Mouse (Mus musculus) lung, embryonic 14.5 days (tissue): ENCODE measurements around the gene Usp3. TPM values are rescaled to one million over a fixed set of nuclear protein-coding genes. Genes with fewer than 3 reads are reported as not detected.
A peak's percentile ranks its signal among the peaks of the same experiment; 100 is the strongest.

Experiments
- ATAC-seq: fragments of 200-750 bp; cut with Nextera tagmentation; 2 replicates; pipeline ENCODE4 v1.8.0; 2017; ENCODE audit warnings: mild to moderate bottlenecking, moderate TSS enrichment, moderate library complexity; ENCODE audit not compliant: insufficient read depth
- DNase-seq: peaks from one replicate; pipeline ENCODE4 v3.0.0-alpha.2; 2015
- H3K27ac ChIP-seq: fragments of 300-500 bp; sonication (generic); 2 replicates; pipeline ENCODE4 v1.5.1; 2014; ENCODE audit warnings: low read depth, mild to moderate bottlenecking, moderate library complexity
- H3K27me3 ChIP-seq: fragments of 300-500 bp; sonication (generic); 2 replicates; pipeline ENCODE4 v1.6.1; 2014; ENCODE audit warnings: low read length, control low read depth; ENCODE audit not compliant: insufficient read depth
- H3K36me3 ChIP-seq: fragments of 300-500 bp; sonication (generic); 2 replicates; pipeline ENCODE4 v1.6.1; 2014; ENCODE audit warnings: control low read depth; ENCODE audit not compliant: insufficient read depth
- H3K4me1 ChIP-seq: fragments of 300-500 bp; sonication (generic); 2 replicates; pipeline ENCODE4 v1.6.1; 2014; ENCODE audit warnings: antibody characterized with exemption, control low read depth; ENCODE audit not compliant: insufficient read depth
- H3K4me2 ChIP-seq: fragments of 300-500 bp; sonication (generic); 2 replicates; pipeline ENCODE4 v1.6.1; 2014; ENCODE audit warnings: mild to moderate bottlenecking
- H3K4me3 ChIP-seq: fragments of 300-500 bp; sonication (generic); 2 replicates; pipeline ENCODE4 v1.5.1; 2014; ENCODE audit warnings: low read depth, low read length
- H3K9ac ChIP-seq: fragments of 300-500 bp; sonication (generic); 2 replicates; pipeline ENCODE4 v1.6.1; 2014
- H3K9me3 ChIP-seq: fragments of 300-500 bp; sonication (generic); 2 replicates; pipeline ENCODE4 v1.6.1; 2016; ENCODE audit warnings: low read depth, low read length, control low read depth
- CTCF ChIP-seq: IDR thresholded peaks from 2 replicates; pipeline ENCODE4 v1.5.1; 2016; ENCODE audit warnings: antibody characterized with exemption, low read depth
- WGBS: fragments of 180-500 bp; shearing (Covaris S2); extraction: QIAGEN DNeasy Blood & Tissue Kit; methylation state at CpG from one replicate; pipeline ENCODE4 v1.1.7; 2014; 5-methylcytosine and 5-hydroxymethylcytosine counted together
- polyA plus RNA-seq: library from polyadenylated mRNA; unstranded; fragments of >200 nt; fragmentation: Nextera tagmentation; extraction: Ambion mirVana; gene quantifications from 2 replicates; pipeline ENCODE4 v1.2.1, GENCODE M21; 2014

The Usp3 gene
- polyA plus RNA-seq, 1 experiment from 2014 or later = 73.9 TPM

DNA sequence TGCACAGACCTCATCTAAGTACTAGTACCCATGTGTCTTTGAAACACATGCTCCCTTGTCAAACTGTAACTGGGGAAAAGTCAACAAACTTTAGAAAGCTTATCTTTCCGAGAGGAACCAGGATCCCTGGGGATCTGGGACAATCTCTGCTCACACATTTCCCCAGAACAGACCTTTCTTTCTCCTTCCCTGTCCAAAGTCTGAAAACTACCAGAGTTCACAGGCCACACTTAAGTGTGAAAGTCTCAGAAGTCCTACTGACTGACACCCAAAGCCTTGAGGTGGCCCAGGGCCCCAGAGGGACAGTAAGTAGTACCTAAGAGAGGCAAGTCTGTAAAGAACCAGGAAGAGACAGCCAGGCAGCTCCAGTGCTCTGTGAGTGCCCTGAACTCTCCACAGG lies 31.9 kb upstream of the Usp3 start:
- Histone ChIP-seq H3K27ac (peak overlapping the region; percentile 72; the same call in 1 of the 2 replicates), H3K9ac (no peak overlapping the region), H3K4me2 (no peak overlapping the region), H3K9me3 (no peaks in the 10 kb centered on the region), H3K36me3 (no peaks in the 10 kb centered on the region), H3K4me3 (no peak overlapping the region), H3K27me3 (no peaks in the 10 kb centered on the region), H3K4me1 (peaks cover 9% of the 10 kb centered on the region)
- DNase-seq = no peak
- 28% methylated on average over 1 of the region's 1 CpGs for WGBS
- ATAC-seq = no peak
- no peak for TF ChIP-seq CTCF

- no peak overlapping the region for H3K27ac ChIP-seq
- no peak overlapping the region for H3K4me2 ChIP-seq
- H3K36me3 ChIP-seq = no peaks in the 10 kb centered on the region
- peaks cover 8% of the 10 kb centered on the region for H3K4me1 ChIP-seq
- DNase-seq (no peak), ATAC-seq (no peak)
- H3K9ac ChIP-seq = no peak overlapping the region
- no peak for TF ChIP-seq CTCF
- H3K27me3 ChIP-seq = no peaks in the 10 kb centered on the region
- no peak overlapping the region for H3K4me3 ChIP-seq
- WGBS = 86% methylated on average over 1 of the region's 1 CpGs
- no peaks in the 10 kb centered on the region for H3K9me3 ChIP-seq
These were observed 30.7 kb upstream of the Usp3 start for GRCm38 (mm10) chr9:66623627-66624026.

- DNase-seq (peak; percentile 84), ATAC-seq (peak; percentile 91)
- Histone ChIP-seq H3K4me2 (peak overlapping the region; percentile 18), H3K9me3 (no peaks in the 10 kb centered on the region), H3K4me1 (peaks cover 8% of the 10 kb centered on the region), H3K27ac (peak overlapping the region; percentile 82), H3K4me3 (no peak overlapping the region), H3K36me3 (no peaks in the 10 kb centered on the region), H3K27me3 (no peaks in the 10 kb centered on the region), H3K9ac (0 out of 2 replicates have a peak overlapping the region, but pooled peaks have one; percentile 6)
- TF ChIP-seq CTCF = no peak
- WGBS = 6% methylated on average over 6 of the region's 6 CpGs
These were observed 27.6 kb upstream of the Usp3 start for GRCm38 (mm10) chr9:66620581-66620981.

DNA sequence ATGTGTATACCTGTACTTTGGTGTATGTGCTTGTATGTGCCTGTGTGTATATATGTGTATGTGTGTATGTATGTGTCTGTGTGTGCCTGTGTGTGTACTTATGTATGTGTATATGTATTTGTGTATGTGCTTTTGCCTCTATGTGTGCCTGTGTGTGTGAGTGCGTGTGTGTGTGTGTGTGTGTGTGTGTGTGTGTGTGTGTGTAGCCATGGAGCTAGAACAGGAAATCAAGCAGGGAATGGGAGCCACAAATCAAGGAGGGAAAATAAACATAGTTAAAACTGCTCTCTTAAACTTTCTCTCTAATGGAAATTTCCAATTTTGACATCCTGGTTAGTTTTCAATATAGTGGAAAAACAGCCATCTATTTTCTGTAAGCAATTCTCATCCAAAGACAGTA lies 27.1 kb upstream of the Usp3 start:
- peaks cover 8% of the 10 kb centered on the region for H3K4me1 ChIP-seq
- H3K9ac ChIP-seq = no peak overlapping the region
- DNase-seq (no peak), ATAC-seq (no peak)
- no peak for TF ChIP-seq CTCF
- no peaks in the 10 kb centered on the region for H3K27me3 ChIP-seq
- no peak overlapping the region for H3K4me2 ChIP-seq
- no peak overlapping the region for H3K4me3 ChIP-seq
- H3K36me3 ChIP-seq = no peaks in the 10 kb centered on the region
- no peaks in the 10 kb centered on the region for H3K9me3 ChIP-seq
- peak overlapping the region; percentile 82 for H3K27ac ChIP-seq
- WGBS = 40% methylated on average over 1 of the region's 1 CpGs

DNA sequence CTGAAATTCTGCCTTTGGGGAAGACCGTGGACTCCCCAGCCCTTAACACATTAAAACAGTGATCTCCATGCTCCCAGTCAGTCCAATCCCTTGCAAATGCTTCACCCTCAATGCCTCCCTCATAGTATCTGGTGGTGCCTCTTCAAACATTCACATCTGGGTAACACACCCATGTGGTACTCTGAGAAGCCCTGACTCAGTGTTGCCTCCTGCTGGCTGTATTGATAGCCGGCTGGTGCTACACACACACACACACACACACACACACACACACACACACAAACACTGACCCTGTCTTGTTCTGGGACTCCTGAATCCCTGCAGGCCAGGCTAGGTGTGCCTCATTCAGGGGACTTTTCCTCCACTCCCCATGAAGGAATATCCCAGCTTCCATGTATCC lies 24.9 kb upstream of the Usp3 start:
- Histone ChIP-seq H3K4me2 (no peak overlapping the region), H3K27ac (no peak overlapping the region), H3K9me3 (no peaks in the 10 kb centered on the region), H3K27me3 (no peaks in the 10 kb centered on the region), H3K4me1 (peaks cover 12% of the 10 kb centered on the region), H3K9ac (no peak overlapping the region), H3K36me3 (no peaks in the 10 kb centered on the region), H3K4me3 (no peak overlapping the region)
- TF ChIP-seq CTCF = peak; percentile 21; the same call in 1 of the 2 replicates
- no peak for ATAC-seq
- WGBS = 94% methylated on average over 2 of the region's 2 CpGs
- no peak for DNase-seq

DNA sequence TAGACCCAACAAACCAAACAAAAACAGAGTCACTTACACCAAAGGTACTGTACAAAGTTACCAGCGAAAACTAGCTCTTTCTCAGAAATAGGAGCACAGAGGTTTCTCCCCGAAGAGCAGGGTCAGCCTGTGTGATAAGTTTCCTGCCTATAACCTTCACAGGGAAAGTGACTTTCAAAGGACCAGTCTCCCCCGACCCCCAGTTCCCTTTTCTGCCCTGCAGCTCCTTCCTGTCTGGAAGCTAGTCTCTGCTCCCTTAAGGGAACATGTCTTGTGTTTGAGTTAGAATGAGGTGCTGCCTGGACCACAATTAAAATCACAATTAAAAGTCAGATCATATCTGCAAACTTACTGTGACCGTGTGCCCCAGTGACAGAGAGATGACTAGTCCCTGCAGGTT lies 23.9 kb upstream of the Usp3 start:
- no peak for TF ChIP-seq CTCF
- no peaks in the 10 kb centered on the region for H3K36me3 ChIP-seq
- H3K27me3 ChIP-seq = no peaks in the 10 kb centered on the region
- ATAC-seq = no peak
- no peak overlapping the region for H3K9ac ChIP-seq
- no peak overlapping the region for H3K27ac ChIP-seq
- WGBS = 61% methylated on average over 4 of the region's 4 CpGs
- no peak for DNase-seq
- H3K4me3 ChIP-seq = no peak overlapping the region
- no peak overlapping the region for H3K4me2 ChIP-seq
- no peaks in the 10 kb centered on the region for H3K9me3 ChIP-seq
- peaks cover 12% of the 10 kb centered on the region for H3K4me1 ChIP-seq

DNA sequence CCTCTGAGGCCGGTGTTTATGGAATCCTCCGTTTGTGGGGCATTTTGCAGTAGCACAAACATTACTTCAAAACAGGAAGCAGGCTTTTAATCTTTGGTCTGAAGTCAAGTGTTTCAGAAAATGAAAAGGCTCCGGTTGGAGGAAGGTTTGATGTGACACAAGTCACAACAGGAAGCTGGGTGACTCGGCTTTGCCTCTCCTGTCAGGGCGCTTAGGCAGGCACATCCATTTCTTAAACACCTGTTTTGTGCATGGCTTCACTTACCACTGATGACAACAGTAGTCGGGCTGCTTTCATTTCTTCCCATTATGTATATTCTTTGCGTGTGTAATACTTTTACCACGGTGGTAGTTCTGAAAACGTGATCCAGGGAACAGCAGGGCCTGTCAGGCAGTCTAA lies 22.2 kb upstream of the Usp3 start:
- ATAC-seq = no peak
- no peak for DNase-seq
- no peaks in the 10 kb centered on the region for H3K9me3 ChIP-seq
- no peak overlapping the region for H3K4me2 ChIP-seq
- no peak overlapping the region for H3K4me3 ChIP-seq
- no peaks in the 10 kb centered on the region for H3K27me3 ChIP-seq
- H3K9ac ChIP-seq = no peak overlapping the region
- H3K4me1 ChIP-seq = peaks cover 3% of the 10 kb centered on the region; the same call in 1 of the 2 replicates
- 37% methylated on average over 9 of the region's 9 CpGs for WGBS
- TF ChIP-seq CTCF = no peak
- no peaks in the 10 kb centered on the region for H3K36me3 ChIP-seq
- H3K27ac ChIP-seq = no peak overlapping the region

DNA sequence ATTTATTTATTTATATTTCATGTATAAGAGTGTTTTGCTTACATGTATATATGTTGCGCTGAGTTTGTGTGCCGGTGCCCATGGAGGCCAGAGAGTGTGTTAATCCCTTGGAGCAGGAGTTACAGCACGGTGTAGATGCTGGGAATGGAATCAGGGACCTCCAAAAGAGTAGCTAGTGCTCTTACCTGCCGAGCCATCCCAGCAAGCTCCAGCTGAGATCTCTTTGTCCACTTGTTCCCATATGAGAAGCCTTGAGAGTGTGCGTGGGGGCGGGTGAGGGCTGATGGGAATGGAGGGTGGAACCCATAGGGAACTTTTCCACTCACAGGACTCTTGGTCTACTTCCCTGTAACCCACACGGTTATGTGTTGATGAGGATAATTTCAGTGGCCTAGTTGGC lies 21.6 kb upstream of the Usp3 start:
- no peak for ATAC-seq
- no peak overlapping the region for H3K9ac ChIP-seq
- no peaks in the 10 kb centered on the region for H3K9me3 ChIP-seq
- H3K36me3 ChIP-seq = no peaks in the 10 kb centered on the region
- H3K27ac ChIP-seq = no peak overlapping the region
- H3K4me2 ChIP-seq = no peak overlapping the region
- no peak for TF ChIP-seq CTCF
- 0 out of 2 replicates have a peak, but pooled peaks cover 3% of the 10 kb centered on the region for H3K4me1 ChIP-seq
- H3K4me3 ChIP-seq = no peak overlapping the region
- H3K27me3 ChIP-seq = no peaks in the 10 kb centered on the region
- DNase-seq = no peak
- 76% methylated on average over 7 of the region's 7 CpGs for WGBS
